Mouse (Mus musculus) kidney, embryonic 16.5 days (tissue): ENCODE measurements around the gene Nkx2-1. TPM values are rescaled to one million over a fixed set of nuclear protein-coding genes. Genes with fewer than 3 reads are reported as not detected.

Experiments
- ATAC-seq: fragments of 200-750 bp; cut with Nextera tagmentation; 2 replicates; pipeline ENCODE4 v1.8.0; 2017; ENCODE audit warnings: moderate TSS enrichment; ENCODE audit not compliant: low FRiP score, low TSS enrichment
- H3K27ac ChIP-seq: fragments of 300-500 bp; sonication (generic); 2 replicates; pipeline ENCODE4 v1.5.1; 2014; ENCODE audit warnings: low read length
- H3K27me3 ChIP-seq: fragments of 300-500 bp; sonication (generic); 2 replicates; pipeline ENCODE4 v1.6.1; 2014; ENCODE audit warnings: low read length, control low read depth, mixed read lengths; ENCODE audit not compliant: insufficient read depth
- H3K36me3 ChIP-seq: fragments of 300-500 bp; sonication (generic); 2 replicates; pipeline ENCODE4 v1.6.1; 2014; ENCODE audit warnings: low read length, control low read depth, mixed read lengths; ENCODE audit not compliant: insufficient read depth
- H3K4me1 ChIP-seq: fragments of 300-500 bp; sonication (generic); 2 replicates; pipeline ENCODE4 v1.6.1; 2014; ENCODE audit warnings: low read length, control low read depth, mixed read lengths; ENCODE audit not compliant: insufficient read depth
- H3K4me2 ChIP-seq: fragments of 300-500 bp; sonication (generic); replicated peaks from 2 replicates; pipeline ENCODE4 v1.6.1; 2014; ENCODE audit warnings: low read depth, low read length
- H3K4me3 ChIP-seq: fragments of 300-500 bp; sonication (generic); 2 replicates; pipeline ENCODE4 v1.5.1; 2014; ENCODE audit warnings: mild to moderate bottlenecking, low read length
- H3K9ac ChIP-seq: fragments of 300-500 bp; sonication (generic); replicated peaks from 2 replicates; pipeline ENCODE4 v1.6.1; 2014; ENCODE audit warnings: low read length
- H3K9me3 ChIP-seq: fragments of 300-500 bp; sonication (generic); 2 replicates; pipeline ENCODE4 v1.6.1; 2016; ENCODE audit warnings: low read length, control low read depth
- WGBS: fragments of 180-500 bp; shearing (Covaris S2); extraction: QIAGEN DNeasy Blood & Tissue Kit; methylation state at CpG from one replicate; pipeline ENCODE4 v1.1.7; 2014; 5-methylcytosine and 5-hydroxymethylcytosine counted together
- polyA plus RNA-seq: library from polyadenylated mRNA; unstranded; fragments of >200 nt; fragmentation: Nextera tagmentation; extraction: Ambion mirVana; gene quantifications from 2 replicates; pipeline ENCODE4 v1.2.1, GENCODE M21; 2015

The Nkx2-1 gene
- polyA plus RNA-seq, 1 experiment from 2014 or later: 1.4 TPM

DNA sequence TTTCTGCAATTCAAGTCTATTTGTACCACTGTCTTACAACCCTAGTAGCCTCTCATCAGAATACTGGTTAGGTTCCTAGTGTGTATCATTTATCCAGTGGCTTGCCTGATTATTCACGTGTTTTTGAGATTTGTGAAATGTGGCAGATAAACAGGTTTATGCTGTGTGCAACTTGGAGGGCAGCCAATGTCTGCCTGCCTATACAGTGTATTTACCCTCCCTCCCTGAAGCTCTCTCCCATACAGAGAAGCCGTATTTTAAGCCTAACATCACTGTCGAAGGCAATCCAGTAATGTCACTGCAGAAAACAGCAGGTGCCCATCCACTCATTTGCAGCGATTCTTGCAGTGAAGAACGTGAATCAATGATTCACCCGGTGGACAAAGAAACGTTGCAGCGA is 28.3 kb downstream of the Nkx2-1 start:
- no peak for ATAC-seq
- Histone ChIP-seq H3K9ac (no peak overlapping the region), H3K9me3 (no peaks in the 10 kb centered on the region), H3K4me3 (no peak overlapping the region), H3K27me3 (peaks cover 36% of the 10 kb centered on the region), H3K4me1 (no peaks in the 10 kb centered on the region), H3K4me2 (no peak overlapping the region), H3K27ac (no peak overlapping the region), H3K36me3 (no peaks in the 10 kb centered on the region)
- 42% methylated on average over 8 of the region's 8 CpGs for WGBS

DNA sequence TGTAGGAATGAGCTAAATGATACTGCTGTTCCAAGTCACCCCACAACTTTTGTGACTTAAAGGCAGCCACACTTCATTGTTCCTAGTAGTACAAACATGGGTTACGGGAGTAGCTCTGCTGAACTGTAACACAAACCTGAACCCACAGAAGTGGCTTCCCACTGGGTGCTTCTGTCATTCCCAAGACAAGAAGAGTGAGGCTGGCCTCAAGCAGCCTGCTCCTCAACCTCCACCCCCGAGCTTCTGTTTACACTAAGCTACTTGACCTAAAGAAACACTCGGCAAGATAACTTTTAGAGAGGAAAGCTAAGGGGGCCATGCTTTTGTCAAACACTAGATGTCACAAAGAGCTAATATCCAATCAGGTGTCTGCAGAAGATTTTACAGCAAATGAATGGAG is 49.7 kb downstream of the Nkx2-1 start:
- Histone ChIP-seq H3K4me2 (no peak overlapping the region), H3K9me3 (no peaks in the 10 kb centered on the region), H3K27me3 (no peaks in the 10 kb centered on the region), H3K9ac (no peak overlapping the region), H3K27ac (no peak overlapping the region), H3K36me3 (no peaks in the 10 kb centered on the region), H3K4me3 (no peak overlapping the region), H3K4me1 (no peaks in the 10 kb centered on the region)
- 46% methylated on average over 3 of the region's 3 CpGs for WGBS
- no peak for ATAC-seq

DNA sequence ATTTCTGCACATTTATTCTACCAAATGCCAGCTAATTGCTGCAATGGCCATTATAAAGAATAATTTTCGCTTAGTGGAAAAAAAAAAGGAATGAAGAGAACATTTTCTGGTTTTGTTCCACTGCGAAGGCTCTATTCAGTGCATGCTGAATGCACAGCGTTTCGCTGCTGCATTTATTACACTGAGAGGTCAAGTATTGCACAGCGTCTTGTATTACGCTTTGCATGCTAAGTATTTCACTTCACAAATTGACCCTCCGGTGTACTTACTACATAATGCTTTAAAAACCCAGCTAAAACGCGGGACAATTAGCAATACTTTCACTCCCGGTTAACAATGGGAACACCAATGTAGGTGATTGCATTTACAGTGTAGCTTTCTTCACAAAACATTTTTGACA is 54.1 kb downstream of the Nkx2-1 start:
- H3K9me3 ChIP-seq: no peaks in the 10 kb centered on the region
- H3K4me1 ChIP-seq: no peaks in the 10 kb centered on the region
- ATAC-seq: no peak
- no peak overlapping the region for H3K4me2 ChIP-seq
- H3K4me3 ChIP-seq: no peak overlapping the region
- H3K27me3 ChIP-seq: no peaks in the 10 kb centered on the region
- H3K36me3 ChIP-seq: no peaks in the 10 kb centered on the region
- no peak overlapping the region for H3K27ac ChIP-seq
- no peak overlapping the region for H3K9ac ChIP-seq
- 82% methylated on average over 10 of the region's 10 CpGs for WGBS

Other genes starting within 250 kb of the Nkx2-1 start
- 36.7 and 39.9 TPM in 2 replicates for gene Mbip, start 191.0 kb downstream of the Nkx2-1 start, polyA plus RNA-seq
- gene Nkx2-9, start 76.4 kb upstream of the Nkx2-1 start, polyA plus RNA-seq: not detected in 2 replicates
- 0.06 and 0.18 TPM in 2 replicates for gene Pax9, start 154.9 kb upstream of the Nkx2-1 start, polyA plus RNA-seq